Mouse (Mus musculus) bone marrow macrophage, adult 2 months (primary cell): ENCODE results near the gene Ntsr1.

Experiments used
- CTCF ChIP-seq: IDR thresholded peaks from 2 replicates; pipeline ENCODE4 v1.5.1; 2012; ENCODE audit warnings: low read depth, mild to moderate bottlenecking, low read length, moderate library complexity
- POLR2A ChIP-seq: IDR thresholded peaks from 2 replicates; pipeline ENCODE4 v1.6.1; 2012; ENCODE audit warnings: mild to moderate bottlenecking, low read depth, low read length, borderline replicate concordance

- TF ChIP-seq POLR2A: no peak
- no peak for TF ChIP-seq CTCF
These were observed 62.4 kb downstream of the Ntsr1 start for GRCm38 (mm10) chr2:180562146-180562545.
